Mouse (Mus musculus) lung, embryonic 16.5 days (tissue): Measurements from ENCODE around the gene Mc3r. TPM values are rescaled to one million over a fixed set of nuclear protein-coding genes. Genes with fewer than 3 reads are reported as not detected.
A peak's percentile ranks its signal among the peaks of the same experiment; 100 is the strongest.

Source experiments
- ATAC-seq: fragments of 200-750 bp; cut with Nextera tagmentation; 2 replicates; pipeline ENCODE4 v1.8.0; 2017; ENCODE audit warnings: low read depth, mild to moderate bottlenecking, moderate library complexity
- H3K27ac ChIP-seq: fragments of 300-500 bp; sonication (generic); 2 replicates; pipeline ENCODE4 v1.5.1; 2014; ENCODE audit warnings: mild to moderate bottlenecking, control low read depth, low read length
- H3K27me3 ChIP-seq: fragments of 300-500 bp; sonication (generic); 2 replicates; pipeline ENCODE4 v1.6.1; 2014; ENCODE audit warnings: low read depth, low read length, mixed read lengths; ENCODE audit not compliant: control insufficient read depth, insufficient read depth
- H3K36me3 ChIP-seq: fragments of 300-500 bp; sonication (generic); 2 replicates; pipeline ENCODE4 v1.6.1; 2014; ENCODE audit warnings: low read length; ENCODE audit not compliant: control insufficient read depth, insufficient read depth
- H3K4me1 ChIP-seq: fragments of 300-500 bp; sonication (generic); replicated peaks from 2 replicates; pipeline ENCODE4 v1.6.1; 2014; ENCODE audit warnings: low read length, mixed read lengths; ENCODE audit not compliant: control insufficient read depth, insufficient read depth
- H3K4me2 ChIP-seq: fragments of 300-500 bp; sonication (generic); 2 replicates; pipeline ENCODE4 v1.6.1; 2014; ENCODE audit warnings: low read depth, low read length, control low read depth
- H3K4me3 ChIP-seq: fragments of 300-500 bp; sonication (generic); 2 replicates; pipeline ENCODE4 v1.5.1; 2014; ENCODE audit warnings: mild to moderate bottlenecking, low read length, control low read depth
- H3K9ac ChIP-seq: fragments of 300-500 bp; sonication (generic); 2 replicates; pipeline ENCODE4 v1.6.1; 2014; ENCODE audit warnings: low read length, control low read depth
- H3K9me3 ChIP-seq: fragments of 300-500 bp; sonication (generic); 2 replicates; pipeline ENCODE4 v1.6.1; 2016; ENCODE audit warnings: low read length; ENCODE audit not compliant: control insufficient read depth
- WGBS: fragments of 180-500 bp; shearing (Covaris S2); extraction: QIAGEN DNeasy Blood & Tissue Kit; methylation state at CpG from one replicate; pipeline ENCODE4 v1.1.7; 2014; 5-methylcytosine and 5-hydroxymethylcytosine counted together
- polyA plus RNA-seq: library from polyadenylated mRNA; unstranded; fragments of >200 nt; fragmentation: Nextera tagmentation; extraction: Ambion mirVana; gene quantifications from 2 replicates; pipeline ENCODE4 v1.2.1, GENCODE M21; 2015

Gene Mc3r
- polyA plus RNA-seq, 1 experiment from 2014 or later, result not detected

GRCm38 (mm10) chr2:172238220-172238619 is 10.1 kb upstream of the Mc3r start:
- H3K27ac ChIP-seq, result no peak overlapping the region
- no peaks in the 10 kb centered on the region for H3K4me1 ChIP-seq
- H3K9ac ChIP-seq, result no peak overlapping the region
- WGBS, result 85% methylated on average over 5 of the region's 5 CpGs
- no peak for ATAC-seq
- H3K27me3 ChIP-seq, result no peaks in the 10 kb centered on the region
- no peak overlapping the region for H3K4me3 ChIP-seq
- no peaks in the 10 kb centered on the region for H3K9me3 ChIP-seq
- H3K36me3 ChIP-seq, result no peaks in the 10 kb centered on the region
- H3K4me2 ChIP-seq, result no peak overlapping the region

GRCm38 (mm10) chr2:172241031-172241430 is 7.3 kb upstream of the Mc3r start:
- H3K27me3 ChIP-seq, result no peaks in the 10 kb centered on the region
- 17% methylated on average over 5 of the region's 5 CpGs for WGBS
- no peak; the same call in 1 of the 2 replicates for ATAC-seq

GRCm38 (mm10) chr2:172245497-172245896 is 2.8 kb upstream of the Mc3r start:
- Histone ChIP-seq H3K27me3 (no peaks in the 10 kb centered on the region; the same call in 1 of the 2 replicates), H3K27ac (no peak overlapping the region), H3K4me3 (no peak overlapping the region), H3K36me3 (no peaks in the 10 kb centered on the region), H3K4me2 (no peak overlapping the region), H3K9ac (no peak overlapping the region), H3K4me1 (no peaks in the 10 kb centered on the region), H3K9me3 (no peaks in the 10 kb centered on the region)
- 23% methylated on average over 8 of the region's 8 CpGs for WGBS
- ATAC-seq, result no peak

More at GRCm38 (mm10) chr2:172241031-172241430, 7.3 kb upstream of the Mc3r start:
- Histone ChIP-seq H3K27ac (no peak overlapping the region), H3K4me1 (no peaks in the 10 kb centered on the region), H3K9ac (no peak overlapping the region), H3K9me3 (no peaks in the 10 kb centered on the region), H3K4me2 (no peak overlapping the region), H3K4me3 (no peak overlapping the region), H3K36me3 (no peaks in the 10 kb centered on the region)

- H3K4me2 ChIP-seq, result no peak overlapping the region
- H3K9me3 ChIP-seq, result no peaks in the 10 kb centered on the region
- H3K4me1 ChIP-seq, result no peaks in the 10 kb centered on the region
- H3K27ac ChIP-seq, result no peak overlapping the region
- no peak overlapping the region for H3K9ac ChIP-seq
- H3K4me3 ChIP-seq, result no peak overlapping the region
- no peaks in the 10 kb centered on the region; the same call in 1 of the 2 replicates for H3K27me3 ChIP-seq
- no peaks in the 10 kb centered on the region for H3K36me3 ChIP-seq
- 77% methylated on average over 14 of the region's 14 CpGs for WGBS
- no peak for ATAC-seq
Measured at GRCm38 (mm10) chr2:172249336-172249735, 1.0 kb downstream of the Mc3r start.

GRCm38 (mm10) chr2:172256418-172256817 is 8.1 kb downstream of the Mc3r start:
- H3K27ac ChIP-seq, result no peak overlapping the region
- H3K4me1 ChIP-seq, result no peaks in the 10 kb centered on the region; the same call in 1 of the 2 replicates
- no peak for ATAC-seq
- no peaks in the 10 kb centered on the region for H3K9me3 ChIP-seq
- no peaks in the 10 kb centered on the region for H3K27me3 ChIP-seq
- H3K4me3 ChIP-seq, result no peak overlapping the region
- no peaks in the 10 kb centered on the region for H3K36me3 ChIP-seq
- WGBS, result 70% methylated on average over 6 of the region's 6 CpGs
- no peak overlapping the region for H3K9ac ChIP-seq
- no peak overlapping the region for H3K4me2 ChIP-seq

- H3K36me3 ChIP-seq, result no peaks in the 10 kb centered on the region
- H3K9me3 ChIP-seq, result no peaks in the 10 kb centered on the region
- no peak overlapping the region for H3K4me2 ChIP-seq
- no peak overlapping the region for H3K9ac ChIP-seq
- no peak for ATAC-seq
- no peak overlapping the region for H3K27ac ChIP-seq
- no peaks in the 10 kb centered on the region for H3K27me3 ChIP-seq
- H3K4me3 ChIP-seq, result no peak overlapping the region
- WGBS, result 62% methylated on average over 5 of the region's 5 CpGs
- H3K4me1 ChIP-seq, result no peaks in the 10 kb centered on the region; the same call in 1 of the 2 replicates
Measured at GRCm38 (mm10) chr2:172256956-172257355, 8.7 kb downstream of the Mc3r start.

- ATAC-seq, result peak; percentile 59; the same call in 1 of the 2 replicates
- 13% methylated on average over 12 of the region's 12 CpGs for WGBS
- no peaks in the 10 kb centered on the region for H3K27me3 ChIP-seq
- peak overlapping the region; percentile 17; the same call in 1 of the 2 replicates for H3K4me2 ChIP-seq
- no peak overlapping the region for H3K4me3 ChIP-seq
- no peak overlapping the region for H3K9ac ChIP-seq
- H3K4me1 ChIP-seq, result no peaks in the 10 kb centered on the region; the same call in 1 of the 2 replicates
- no peaks in the 10 kb centered on the region for H3K36me3 ChIP-seq
- H3K9me3 ChIP-seq, result no peaks in the 10 kb centered on the region
- no peak overlapping the region for H3K27ac ChIP-seq
Measured at GRCm38 (mm10) chr2:172257471-172258065, 9.3 kb downstream of the Mc3r start.

- H3K9ac ChIP-seq, result no peak overlapping the region
- no peaks in the 10 kb centered on the region for H3K9me3 ChIP-seq
- H3K27ac ChIP-seq, result no peak overlapping the region
- no peaks in the 10 kb centered on the region for H3K36me3 ChIP-seq
- ATAC-seq, result no peak
- H3K4me2 ChIP-seq, result no peak overlapping the region
- H3K27me3 ChIP-seq, result no peaks in the 10 kb centered on the region
- 73% methylated on average over 5 of the region's 5 CpGs for WGBS
- no peak overlapping the region for H3K4me3 ChIP-seq
- no peaks in the 10 kb centered on the region; the same call in 1 of the 2 replicates for H3K4me1 ChIP-seq
Measured at GRCm38 (mm10) chr2:172260064-172260463, 11.8 kb downstream of the Mc3r start.

- 78% methylated on average over 4 of the region's 4 CpGs for WGBS
Measured at GRCm38 (mm10) chr2:172261441-172261840, 13.1 kb downstream of the Mc3r start.

More at GRCm38 (mm10) chr2:172261441-172261840, 13.1 kb downstream of the Mc3r start:
- no peaks in the 10 kb centered on the region for H3K9me3 ChIP-seq
- H3K9ac ChIP-seq, result no peak overlapping the region
- no peak for ATAC-seq
- H3K36me3 ChIP-seq, result no peaks in the 10 kb centered on the region
- H3K27ac ChIP-seq, result no peak overlapping the region
- H3K4me2 ChIP-seq, result no peak overlapping the region
- no peaks in the 10 kb centered on the region for H3K27me3 ChIP-seq
- no peak overlapping the region for H3K4me3 ChIP-seq
- H3K4me1 ChIP-seq, result no peaks in the 10 kb centered on the region; the same call in 1 of the 2 replicates
